Mouse (Mus musculus): ENCODE results near the gene Wdhd1. TPM values are rescaled to one million over a fixed set of nuclear protein-coding genes. Genes with fewer than 3 reads are reported as not detected.

Gene Wdhd1
- total RNA-seq, 2 experiments from 2014 or later: 0.55 to 0.72 TPM

DNA sequence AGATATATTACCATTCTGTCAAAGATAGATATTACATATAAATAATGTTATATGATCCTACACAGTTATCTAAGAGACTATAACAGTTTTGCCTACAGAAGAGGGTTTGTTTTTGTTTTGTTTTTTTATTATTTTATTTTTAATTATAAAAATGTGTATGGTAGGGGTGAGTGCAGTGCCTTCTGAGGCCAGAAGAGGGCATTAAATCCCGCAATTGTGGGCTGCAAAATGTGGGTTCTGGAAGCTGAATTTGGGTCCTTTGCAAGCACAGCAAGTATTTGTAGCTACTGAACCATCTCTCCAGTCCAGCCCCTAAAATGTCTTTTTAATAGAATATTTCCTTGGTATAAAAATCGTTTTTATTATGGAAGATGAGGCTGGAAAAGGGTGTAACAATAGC is 2.4 kb upstream of the Wdhd1 start:
- no peak for DNase-seq

DNA sequence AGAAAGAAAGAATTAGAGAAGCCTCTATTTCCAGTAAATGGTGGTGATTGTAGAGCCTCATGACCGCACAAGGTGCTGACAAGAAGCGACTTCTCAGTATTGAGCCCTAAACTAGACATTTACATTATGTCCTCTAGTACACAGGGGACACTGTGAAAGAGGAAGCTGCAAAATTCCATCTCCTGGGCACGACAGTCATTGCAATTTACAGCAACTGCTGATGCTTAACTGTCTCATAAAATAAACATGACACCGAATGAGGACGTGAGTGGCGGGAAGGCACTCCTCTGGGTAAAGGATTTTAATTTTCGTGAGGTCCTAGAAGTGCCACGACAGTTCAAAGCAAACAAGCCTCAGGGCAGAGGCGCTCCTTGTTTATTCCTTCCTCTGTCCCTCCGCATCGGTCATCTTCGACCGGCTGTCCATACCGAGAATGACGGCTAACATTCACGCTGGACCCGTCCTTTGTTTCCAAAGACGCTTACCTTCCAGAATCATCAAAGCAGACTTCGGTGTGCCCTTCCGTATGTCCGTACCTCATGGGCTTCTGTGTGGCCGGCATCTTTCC is 537 bp downstream of the Wdhd1 start:
- DNase-seq: no peak

DNA sequence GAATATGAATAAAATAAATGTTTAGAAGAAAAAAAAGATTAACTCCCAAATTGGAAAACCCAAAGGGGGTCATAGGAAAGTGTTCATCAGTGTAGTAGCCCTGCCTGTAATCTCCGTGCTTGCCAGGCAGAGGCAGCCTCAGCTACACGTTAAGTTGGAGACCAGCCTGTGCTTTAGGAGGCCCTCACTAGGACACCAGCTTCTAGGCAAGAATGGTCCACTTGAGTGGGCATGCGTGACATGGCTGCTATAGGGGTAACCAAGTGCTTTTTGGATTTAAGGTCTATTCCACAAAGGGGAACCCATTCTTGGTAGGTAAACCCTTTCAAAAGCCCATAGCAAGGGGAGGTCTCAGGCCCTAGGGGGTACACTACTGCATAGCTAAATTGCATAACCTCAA is 1.2 kb downstream of the Wdhd1 start:
- no peak for DNase-seq

DNA sequence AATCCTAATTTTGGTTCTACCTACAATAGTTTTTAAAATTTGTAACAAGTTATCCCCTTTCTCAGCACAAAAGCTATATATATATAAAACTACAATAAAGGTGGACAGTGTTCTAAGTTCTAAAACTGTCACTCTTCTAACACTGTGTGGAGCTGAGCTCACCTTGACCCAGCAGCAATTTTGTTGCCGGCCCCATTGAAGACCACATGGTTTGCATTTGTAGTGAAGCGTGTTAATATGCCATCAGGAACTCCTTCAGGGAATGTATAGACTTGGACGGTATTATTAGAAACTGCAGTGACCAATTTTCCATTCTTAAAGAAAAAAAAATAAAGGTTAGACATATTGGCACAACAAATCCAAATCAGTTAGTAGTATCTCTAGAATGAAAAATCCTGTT is 2.9 kb downstream of the Wdhd1 start:
- DNase-seq: no peak

DNA sequence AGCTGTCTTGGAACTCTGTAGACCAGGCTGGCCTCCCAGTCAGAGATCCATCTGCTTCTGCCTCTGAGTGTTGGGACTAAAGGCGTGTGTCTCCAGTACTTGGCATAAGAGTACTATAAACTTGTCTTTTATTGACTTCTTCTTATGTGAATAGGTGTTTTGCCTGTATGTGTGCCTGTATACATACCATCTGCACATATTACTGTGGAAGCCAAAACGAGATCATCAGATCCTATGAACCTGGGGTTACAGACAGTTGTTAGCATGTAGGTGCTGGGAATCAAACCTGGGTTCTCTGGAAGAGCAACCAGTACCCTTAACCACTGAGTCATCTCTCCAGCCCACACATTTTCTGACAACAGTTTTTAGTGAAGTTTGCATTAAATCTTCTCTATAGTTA is 7.0 kb downstream of the Wdhd1 start:
- DNase-seq: no peak

DNA sequence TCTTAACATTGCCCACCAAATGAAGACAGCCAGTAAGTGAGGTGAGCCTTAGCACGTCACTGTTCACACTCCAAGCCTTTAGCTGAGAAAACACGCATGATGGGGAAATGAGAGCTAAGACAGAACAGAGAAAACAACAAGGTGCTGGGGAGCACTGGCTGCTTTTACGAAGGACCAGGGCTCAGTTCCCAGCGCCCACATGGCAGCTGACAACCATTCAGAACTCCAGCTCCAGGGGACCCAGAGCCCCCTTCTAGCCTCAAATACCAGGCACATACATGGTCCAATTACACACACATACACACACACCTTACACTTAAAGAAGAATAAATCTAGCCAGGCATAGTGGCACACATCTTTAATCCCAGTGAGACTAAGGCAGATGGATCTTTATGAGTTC is 7.6 kb downstream of the Wdhd1 start:
- no peak for DNase-seq

DNA sequence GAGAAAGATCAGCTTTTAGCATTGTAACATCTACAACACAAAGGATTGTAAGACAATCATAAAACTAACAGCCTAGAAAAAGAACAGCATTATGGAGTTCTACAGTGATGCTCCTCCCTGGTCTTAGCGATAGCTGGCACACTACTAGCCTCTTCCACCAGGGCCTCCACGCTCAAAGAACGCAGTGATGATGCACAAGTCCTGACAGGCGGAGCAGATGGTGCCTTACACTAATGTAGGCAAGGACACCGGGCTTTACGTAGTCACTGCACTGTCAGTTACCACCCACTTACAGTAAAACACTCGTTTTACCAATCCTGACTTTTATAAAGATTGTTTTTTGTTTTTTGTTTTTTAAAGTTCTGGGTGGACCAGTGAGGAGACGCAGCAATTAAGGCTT is 10.8 kb downstream of the Wdhd1 start:
- no peak for DNase-seq

DNA sequence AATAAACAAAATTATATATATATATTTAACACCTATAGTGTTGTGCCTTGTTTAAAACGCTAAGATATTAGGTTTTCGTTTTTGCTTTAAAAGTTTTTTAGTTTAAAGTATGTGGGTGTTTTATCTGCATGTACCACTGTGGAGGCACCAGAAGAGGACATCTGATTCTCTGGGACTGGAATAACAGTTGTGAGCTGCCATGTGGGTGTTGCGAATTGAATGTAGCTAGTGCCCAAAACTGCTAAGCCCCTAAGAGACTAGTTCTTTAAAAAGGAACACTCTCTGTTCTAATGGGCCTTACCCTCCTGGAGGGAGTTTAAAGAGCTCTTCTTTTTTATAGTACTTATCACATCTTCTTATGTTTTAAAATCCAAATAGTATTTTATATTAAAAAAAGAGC is 11.8 kb downstream of the Wdhd1 start:
- DNase-seq: no peak

DNA sequence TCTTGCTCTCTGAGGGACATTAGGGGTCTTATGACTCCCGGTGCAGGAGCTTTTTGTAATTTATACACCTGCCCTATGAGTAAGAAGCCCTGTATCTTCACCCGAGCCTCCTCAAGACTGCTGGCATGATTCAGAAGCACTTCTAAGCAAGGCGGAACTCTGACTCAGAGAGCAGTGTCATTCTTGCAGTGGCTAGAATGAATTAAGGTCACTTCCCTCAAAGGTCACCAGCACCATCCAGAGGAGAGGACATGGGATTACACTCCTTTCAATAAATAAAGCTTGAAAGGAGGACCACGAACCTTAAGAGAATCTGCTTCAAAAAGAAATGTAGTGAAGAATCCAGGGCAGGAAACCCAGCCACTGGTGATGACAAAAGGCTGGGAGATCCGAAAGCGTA is 26.8 kb downstream of the Wdhd1 start:
- DNase-seq: peak; percentile 5 to 38

DNA sequence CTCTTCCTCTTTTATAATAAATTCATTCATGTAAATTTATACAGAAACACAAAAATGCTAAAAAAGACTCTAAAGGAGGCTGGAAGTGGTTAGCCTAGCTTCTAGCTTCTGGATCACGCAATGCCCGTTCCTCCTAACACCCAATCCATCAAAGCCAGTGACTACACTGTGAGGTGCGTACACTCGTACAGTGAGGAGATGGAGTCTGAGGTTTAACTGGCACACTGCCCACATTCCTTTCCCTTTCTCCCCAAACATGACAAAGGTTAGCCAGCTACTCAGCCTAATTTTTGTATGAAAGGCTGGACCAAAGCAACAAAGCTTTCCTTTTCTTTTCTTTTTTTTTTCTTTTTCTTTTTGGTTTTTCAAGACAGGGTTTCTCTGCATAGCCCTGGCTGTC is 33.9 kb downstream of the Wdhd1 start:
- no peak for DNase-seq

DNA sequence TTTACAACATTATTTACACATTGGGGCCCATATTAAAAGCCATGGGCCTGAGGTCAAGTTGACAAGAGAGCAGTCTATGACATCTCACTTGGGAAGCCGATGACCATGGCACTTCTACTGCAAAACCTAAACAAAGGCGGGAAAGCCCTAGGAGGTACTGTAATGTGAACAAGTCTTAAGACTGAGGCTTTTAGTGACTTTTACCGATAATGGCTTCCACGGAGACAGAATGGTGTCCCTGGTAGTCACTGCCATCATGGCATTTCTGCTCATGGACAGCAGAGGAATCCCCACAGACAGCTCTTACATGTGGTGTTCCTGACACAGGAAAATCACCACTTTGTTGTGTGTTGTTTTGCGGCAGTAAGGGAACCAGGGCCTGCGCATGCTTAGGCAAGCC is 35.6 kb downstream of the Wdhd1 start:
- no peak for DNase-seq

DNA sequence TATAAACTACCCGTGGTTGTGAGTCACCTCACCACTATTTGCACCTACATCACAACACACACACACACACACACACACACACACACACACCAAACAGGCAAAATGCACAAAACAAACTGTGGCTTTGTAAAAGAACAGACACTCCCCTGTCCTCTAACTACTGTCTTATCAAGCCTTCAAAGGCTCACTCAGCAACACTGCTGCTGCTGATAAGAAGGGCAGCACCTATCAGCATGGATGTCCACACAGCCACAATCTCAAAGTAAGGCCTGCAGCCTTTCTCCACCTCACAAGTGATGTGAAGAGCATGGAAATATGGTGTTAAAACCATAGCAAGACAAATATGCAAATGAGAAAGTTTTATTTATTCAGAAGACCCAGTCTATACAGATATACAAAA is 36.1 kb downstream of the Wdhd1 start:
- DNase-seq: no peak

DNA sequence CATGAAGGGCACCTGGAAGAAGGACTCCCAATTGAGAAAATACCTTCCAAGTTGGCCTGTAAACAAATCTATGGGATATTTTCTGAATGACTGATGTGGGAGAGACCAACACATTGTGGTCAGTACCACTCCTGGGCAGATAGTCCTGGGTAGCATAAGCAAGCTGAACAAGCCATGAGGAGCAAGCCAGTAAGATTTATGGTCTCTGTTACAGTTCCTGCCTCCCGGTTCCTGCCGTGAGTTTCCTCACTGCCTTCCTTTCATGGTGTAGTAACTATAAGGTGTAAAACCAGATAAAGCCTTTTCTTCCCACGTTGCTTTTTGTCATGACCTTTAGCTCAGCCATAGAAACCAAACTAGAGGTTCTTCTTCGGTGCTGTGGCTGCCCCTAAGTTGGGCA is 39.4 kb downstream of the Wdhd1 start:
- no peak for DNase-seq

DNA sequence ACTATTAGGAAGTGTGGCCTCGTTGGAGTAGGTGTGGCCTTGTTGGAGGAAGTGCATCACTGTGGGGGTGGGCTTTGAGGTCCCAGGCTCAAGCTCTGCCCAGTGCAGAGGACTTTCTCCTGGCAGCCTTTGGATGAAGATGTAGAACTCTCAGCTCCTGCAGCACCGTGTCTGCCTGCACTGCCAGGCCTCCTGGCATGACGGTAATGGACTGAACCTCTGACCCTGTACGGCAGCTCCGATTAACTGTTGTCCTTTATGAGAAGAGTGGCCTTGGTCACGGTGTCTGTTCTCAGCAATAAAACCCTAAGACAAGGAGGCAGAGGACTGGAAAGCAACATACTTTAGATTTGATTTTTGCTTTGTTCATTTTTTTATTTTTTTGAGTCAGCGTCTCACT is 40.2 kb downstream of the Wdhd1 start:
- DNase-seq: no peak

DNA sequence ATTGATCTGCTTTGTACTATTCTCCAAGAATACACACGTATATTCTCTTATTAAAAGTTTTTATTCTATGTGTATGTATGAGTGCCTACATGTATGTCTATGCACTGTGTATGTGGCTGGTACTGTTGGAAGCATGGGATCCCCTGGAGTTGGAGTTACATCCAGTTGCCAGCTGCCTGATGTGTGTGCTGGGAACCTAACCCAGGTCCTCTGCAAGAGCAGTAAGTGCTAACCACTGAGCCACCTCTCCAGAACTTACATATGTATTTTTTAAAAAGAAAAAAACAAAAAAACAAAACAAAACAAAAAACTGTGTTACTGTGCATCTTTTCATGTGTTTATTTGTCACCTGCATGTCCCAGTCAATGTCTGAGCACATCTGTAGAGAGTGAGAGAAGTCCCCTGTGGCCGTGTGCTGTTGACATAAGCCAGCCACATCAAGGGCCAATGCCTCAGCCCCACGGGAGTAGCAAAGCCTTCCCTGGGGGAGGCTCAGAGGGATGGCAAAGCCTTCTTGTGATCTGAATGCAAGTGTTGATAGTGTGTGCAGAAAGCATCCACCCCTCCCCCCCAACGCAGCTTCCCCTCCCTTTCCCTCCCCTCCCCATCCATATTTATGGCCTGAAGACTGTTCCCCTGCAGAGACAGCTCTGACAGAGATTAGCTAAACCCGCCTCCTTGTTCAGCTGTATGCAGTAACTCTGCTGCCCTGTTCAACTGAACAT is 42.0 kb downstream of the Wdhd1 start:
- DNase-seq: no peak

DNA sequence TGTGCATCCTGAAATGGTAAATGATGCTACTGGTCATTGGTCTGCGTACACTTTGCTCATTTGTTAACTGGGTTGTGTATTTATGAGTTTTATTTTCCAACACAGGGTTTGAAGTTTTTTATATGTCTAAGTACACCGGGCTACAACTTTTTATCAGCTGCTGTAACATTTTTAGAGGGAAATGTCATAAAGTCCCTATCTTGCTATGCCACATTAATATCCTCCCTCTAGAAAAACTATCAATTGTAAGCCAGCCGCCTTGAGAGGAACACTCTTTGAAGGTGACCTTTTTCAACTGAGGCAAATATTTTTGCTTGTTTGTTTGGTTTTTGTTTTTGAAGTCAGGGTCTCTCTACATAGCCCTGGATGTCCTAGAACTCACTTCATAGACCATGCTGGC is 42.6 kb downstream of the Wdhd1 start:
- no peak for DNase-seq

DNA sequence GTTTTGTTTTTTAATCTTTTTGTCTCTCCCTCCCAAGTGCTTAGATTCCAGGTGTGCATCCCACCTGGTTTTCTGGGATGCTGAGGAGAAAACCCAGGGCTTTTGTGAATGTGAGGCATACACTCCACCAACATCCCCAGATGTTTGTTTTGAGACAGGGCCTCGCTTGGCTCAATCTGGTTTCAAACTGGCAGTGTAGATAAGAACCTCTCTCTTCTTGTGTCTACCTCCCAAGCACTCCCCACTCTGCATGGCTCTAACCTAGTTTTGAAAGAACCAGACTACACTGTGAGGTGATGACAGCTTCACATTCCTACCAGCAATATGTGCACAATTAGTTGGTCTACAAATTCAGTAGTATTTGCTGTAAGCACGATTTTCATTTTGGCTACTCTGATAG is 43.1 kb downstream of the Wdhd1 start:
- no peak for DNase-seq

DNA sequence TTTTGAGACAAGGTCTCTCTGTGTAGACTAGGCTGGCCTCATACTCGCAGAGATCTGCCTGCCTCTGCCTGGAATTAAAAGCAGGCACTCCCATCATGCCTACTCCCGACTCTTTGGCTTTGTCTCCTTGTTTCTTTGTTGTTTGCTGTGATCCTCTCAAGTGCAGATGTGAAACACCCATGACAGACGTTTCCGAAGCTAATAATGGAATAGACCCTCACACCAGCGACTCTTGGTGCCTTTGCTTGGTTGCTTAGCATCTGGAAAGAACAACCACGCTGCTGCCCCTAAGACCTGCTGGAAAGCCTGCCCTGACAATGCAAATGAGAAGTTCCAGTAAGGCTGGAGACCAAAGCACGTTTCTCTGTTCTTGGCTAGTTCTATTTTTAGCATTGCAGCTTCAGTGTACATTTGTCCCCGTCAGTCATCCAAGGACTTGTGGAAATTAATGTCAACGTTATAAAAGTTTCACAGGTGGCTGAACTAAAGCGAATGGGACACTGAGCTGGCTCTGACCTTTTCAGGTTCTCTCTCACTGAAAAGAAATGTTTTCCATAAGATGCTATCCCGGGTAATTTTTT is 46.8 kb downstream of the Wdhd1 start:
- peak in 1 of 2 experiments; percentile 17 for DNase-seq

DNA sequence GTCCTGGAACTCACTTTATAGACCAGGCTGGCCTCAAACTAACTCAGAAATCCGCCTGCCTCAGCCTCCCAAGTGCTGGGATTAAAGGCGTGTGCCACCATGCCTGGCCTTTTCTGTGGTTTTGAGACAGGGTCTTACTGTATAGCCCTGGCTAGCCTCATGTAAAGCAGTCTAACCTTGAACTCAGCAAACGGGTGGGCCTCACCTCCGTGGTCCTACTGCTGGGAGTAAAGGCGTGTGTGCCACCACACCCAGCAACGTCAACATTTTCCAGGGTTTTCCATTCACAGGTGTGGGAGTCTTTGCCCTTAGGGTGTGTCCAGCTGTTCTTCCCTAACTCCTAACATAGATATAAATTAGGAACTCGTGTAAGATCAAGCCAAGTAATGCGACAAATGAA is 50.7 kb downstream of the Wdhd1 start:
- no peak for DNase-seq

DNA sequence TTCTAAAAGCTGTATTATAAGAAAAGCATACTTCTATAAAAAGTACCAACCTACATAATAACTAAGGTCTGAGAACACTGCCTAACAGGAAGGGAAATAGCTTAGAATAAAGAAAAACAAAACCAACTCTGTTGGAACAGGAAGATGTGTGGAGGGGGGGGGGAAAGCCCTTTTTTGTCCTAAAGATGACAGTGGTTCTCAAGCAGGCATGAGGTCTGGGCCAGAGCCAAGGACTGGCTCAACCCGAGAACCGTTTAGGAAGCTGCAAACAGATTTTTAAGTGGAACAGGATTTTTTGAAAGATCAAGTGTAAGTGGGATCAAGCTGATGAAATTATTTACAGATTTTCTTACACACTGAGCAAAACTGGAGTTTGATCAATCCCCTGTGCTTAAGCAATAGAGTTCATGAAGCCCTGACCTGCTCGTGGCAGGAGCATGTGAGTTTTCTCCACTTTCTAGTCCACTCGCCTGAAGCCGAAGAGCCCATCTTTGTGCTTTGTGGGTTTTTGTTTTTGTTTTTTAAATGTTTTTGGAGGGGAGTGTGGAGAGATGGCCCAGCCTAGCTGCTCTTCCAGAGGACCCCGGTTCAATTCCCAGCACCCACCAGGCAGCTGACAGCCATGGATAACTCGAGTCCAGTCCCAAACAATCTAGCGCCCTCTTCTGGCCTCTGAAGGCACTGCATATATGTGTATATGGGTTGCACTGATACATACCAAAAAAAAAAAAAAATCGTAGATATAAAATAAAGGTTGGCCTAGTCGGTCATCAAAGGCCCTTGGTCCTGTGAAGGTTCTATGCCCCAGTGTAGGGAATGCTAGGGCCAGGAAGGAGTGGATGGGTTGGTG is 52.0 kb downstream of the Wdhd1 start:
- no peak for DNase-seq

DNA sequence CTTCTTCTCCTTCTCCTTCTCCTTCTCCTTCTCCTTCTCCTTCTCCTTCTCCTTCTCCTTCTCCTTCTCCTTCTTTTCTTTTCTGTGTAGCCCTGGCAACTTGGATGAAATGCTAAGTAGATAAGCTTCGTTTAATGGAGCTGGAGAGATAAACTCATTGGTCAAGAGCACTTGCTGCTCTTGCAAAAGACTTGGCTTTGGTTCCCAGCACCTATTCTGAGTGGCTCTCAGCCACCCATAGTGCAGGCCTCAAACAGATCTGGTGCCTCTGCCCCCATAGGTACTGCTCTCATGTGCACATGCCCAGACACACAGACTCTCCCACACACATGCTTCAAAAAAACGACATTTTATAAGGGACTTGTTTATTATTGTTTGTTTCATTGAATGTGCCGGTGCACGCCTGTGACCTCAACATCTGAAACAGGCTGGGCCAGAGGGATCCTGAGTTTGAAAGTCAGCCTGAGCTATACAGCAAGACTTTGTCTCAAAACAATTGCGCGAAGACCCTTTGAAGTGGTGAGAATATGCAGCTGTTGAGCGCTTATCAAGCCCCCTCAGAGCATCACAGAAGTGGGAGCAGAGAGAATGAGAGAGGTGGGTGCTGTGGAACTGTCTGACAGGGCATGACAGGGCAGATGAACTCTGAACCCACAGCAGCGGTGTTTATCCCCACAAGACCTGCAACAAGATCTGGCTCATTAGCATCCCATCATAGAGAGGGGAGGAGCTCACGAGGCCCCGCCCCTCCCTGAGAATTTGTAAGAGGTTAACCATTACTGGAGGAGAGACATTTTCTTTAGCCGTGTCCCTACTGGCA is 53.8 kb downstream of the Wdhd1 start:
- DNase-seq: no peak

DNA sequence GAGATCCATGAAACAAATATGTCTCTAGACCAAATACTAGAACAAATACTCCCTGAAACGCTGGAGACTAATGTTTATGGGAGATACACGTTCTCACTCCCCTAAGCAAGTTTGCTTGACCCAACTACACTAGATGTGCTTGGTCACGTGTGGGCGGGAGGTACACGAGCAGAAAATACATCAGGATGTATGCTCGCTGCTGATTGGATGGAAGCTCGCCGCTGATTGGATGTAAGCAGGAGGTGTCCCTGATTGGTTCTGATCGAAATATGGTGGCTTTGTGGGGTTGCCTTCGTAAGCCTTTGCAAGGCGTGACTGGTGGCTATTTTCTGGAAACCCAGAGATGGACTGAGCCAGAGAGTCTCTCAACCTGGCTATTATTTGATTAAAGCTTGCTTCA is 55.1 kb downstream of the Wdhd1 start:
- no peak for DNase-seq
